Mouse (Mus musculus) frontal cortex, adult 2 months (tissue): ENCODE results near the gene Dus1l. TPM values are rescaled to one million over a fixed set of nuclear protein-coding genes. Genes with fewer than 3 reads are reported as not detected.

Experiments
- polyA plus RNA-seq: library from polyadenylated mRNA; depleted of rRNA; stranded (reverse); fragments of >200 nt; gene quantifications from 2 replicates; pipeline ENCODE4 v1.2.3, GENCODE M21; 2012; rRNA removed

Gene Dus1l
- polyA plus RNA-seq, 1 experiment: 45.7 TPM

Other genes starting within 250 kb of the Dus1l start
- 153 and 174 TPM in 2 replicates for gene Mcrip1, start 246.7 kb downstream of the Dus1l start, polyA plus RNA-seq
- not detected in 2 replicates for gene Ppp1r27, start 245.3 kb downstream of the Dus1l start, polyA plus RNA-seq
- 103 and 109 TPM in 2 replicates for gene P4hb, start 223.2 kb downstream of the Dus1l start, polyA plus RNA-seq
- gene Arhgdia, start 214.8 kb downstream of the Dus1l start, polyA plus RNA-seq: 408 and 428 TPM in 2 replicates
- gene Alyref, start 198.0 kb downstream of the Dus1l start, polyA plus RNA-seq: 46.3 and 53.0 TPM in 2 replicates
- gene Anapc11, start 198.0 kb downstream of the Dus1l start, polyA plus RNA-seq: 143 and 170 TPM in 2 replicates
- gene Npb, start 187.9 kb downstream of the Dus1l start, polyA plus RNA-seq: 0.84 and 1.2 TPM in 2 replicates
- 252 and 254 TPM in 2 replicates for gene Pcyt2, start 178.5 kb downstream of the Dus1l start, polyA plus RNA-seq
- gene Sirt7, start 171.2 kb downstream of the Dus1l start, polyA plus RNA-seq: 99.4 and 101 TPM in 2 replicates
- 79.9 and 84.5 TPM in 2 replicates for gene Mafg, start 162.8 kb downstream of the Dus1l start, polyA plus RNA-seq
- 3.2 and 3.7 TPM in 2 replicates for gene Pycr1, start 152.6 kb downstream of the Dus1l start, polyA plus RNA-seq
- gene Myadml2, start 148.2 kb downstream of the Dus1l start, polyA plus RNA-seq: 4.7 and 5.6 TPM in 2 replicates
- gene Notum, start 135.2 kb downstream of the Dus1l start, polyA plus RNA-seq: 8.4 and 8.6 TPM in 2 replicates
- 45.1 and 51.8 TPM in 2 replicates for gene Aspscr1, start 123.4 kb downstream of the Dus1l start, polyA plus RNA-seq
- 34.0 and 37.4 TPM in 2 replicates for gene Cenpx, start 82.7 kb downstream of the Dus1l start, polyA plus RNA-seq
- 111 and 130 TPM in 2 replicates for gene Lrrc45, start 82.5 kb downstream of the Dus1l start, polyA plus RNA-seq
- 65.0 and 73.7 TPM in 2 replicates for gene Rac3, start 74.9 kb downstream of the Dus1l start, polyA plus RNA-seq
- gene Dcxr, start 69.1 kb downstream of the Dus1l start, polyA plus RNA-seq: 24.2 and 25.6 TPM in 2 replicates
- 5.0 and 17.1 TPM in 2 replicates for gene Cbr2, start 64.3 kb downstream of the Dus1l start, polyA plus RNA-seq
- gene Hmga1b, start 33.6 kb downstream of the Dus1l start, polyA plus RNA-seq: 1.3 and 2.2 TPM in 2 replicates
- gene Rfng, start 12.2 kb downstream of the Dus1l start, polyA plus RNA-seq: 88.6 and 97.4 TPM in 2 replicates
- gene Gps1, start 12.1 kb downstream of the Dus1l start, polyA plus RNA-seq: 222 and 229 TPM in 2 replicates
- gene Fasn, start 28.1 kb upstream of the Dus1l start, polyA plus RNA-seq: 271 and 272 TPM in 2 replicates
- 11.3 and 12.8 TPM in 2 replicates for gene Ccdc57, start 136.5 kb upstream of the Dus1l start, polyA plus RNA-seq
- gene Slc16a3, start 152.1 kb upstream of the Dus1l start, polyA plus RNA-seq: 3.2 and 3.9 TPM in 2 replicates
- 103 and 105 TPM in 2 replicates for gene Csnk1d, start 194.9 kb upstream of the Dus1l start, polyA plus RNA-seq
- gene Cd7, start 243.0 kb upstream of the Dus1l start, polyA plus RNA-seq: 1.5 and 1.8 TPM in 2 replicates